Mouse (Mus musculus) kidney, postnatal 0 days (tissue): ENCODE data around the gene Gemin2. TPM values are rescaled to one million over a fixed set of nuclear protein-coding genes. Genes with fewer than 3 reads are reported as not detected.
"Not testable (repeated sequence)": the region's sequence is repeated elsewhere in the genome, so short reads cannot be mapped to it uniquely, and the experiment has no call there.

Experiments used
- ATAC-seq: fragments of 200-750 bp; cut with Nextera tagmentation; replicated peaks from 2 replicates; pipeline ENCODE4 v1.8.0; 2017; ENCODE audit warnings: low read depth, moderate number of reproducible peaks, moderate TSS enrichment, moderate library complexity; ENCODE audit not compliant: low FRiP score
- DNase-seq: peaks from one replicate; pipeline ENCODE4 v3.0.0-alpha.2; 2016; ENCODE audit warnings: low spot score
- H3K27ac ChIP-seq: fragments of 300-500 bp; sonication (generic); 2 replicates; pipeline ENCODE4 v1.5.1; 2014; ENCODE audit warnings: mild to moderate bottlenecking
- H3K27me3 ChIP-seq: fragments of 300-500 bp; sonication (generic); 2 replicates; pipeline ENCODE4 v1.6.1; 2014; ENCODE audit warnings: low read length, mixed read lengths; ENCODE audit not compliant: insufficient read depth
- H3K36me3 ChIP-seq: fragments of 300-500 bp; sonication (generic); 2 replicates; pipeline ENCODE4 v1.6.1; 2014; ENCODE audit warnings: low read length, mixed read lengths; ENCODE audit not compliant: insufficient read depth
- H3K4me1 ChIP-seq: fragments of 300-500 bp; sonication (generic); replicated peaks from 2 replicates; pipeline ENCODE4 v1.6.1; 2014; ENCODE audit warnings: antibody characterized with exemption, low read length, mixed read lengths; ENCODE audit not compliant: insufficient read depth
- H3K4me2 ChIP-seq: fragments of 300-500 bp; sonication (generic); 2 replicates; pipeline ENCODE4 v1.6.1; 2014; ENCODE audit warnings: mild to moderate bottlenecking, low read length, moderate library complexity, mixed read lengths
- H3K4me3 ChIP-seq: fragments of 300-500 bp; sonication (generic); replicated peaks from 2 replicates; pipeline ENCODE4 v1.5.1; 2014; ENCODE audit warnings: low read depth, low read length
- H3K9ac ChIP-seq: fragments of 300-500 bp; sonication (generic); 2 replicates; pipeline ENCODE4 v1.6.1; 2014; ENCODE audit warnings: low read depth, low read length
- H3K9me3 ChIP-seq: fragments of 300-500 bp; sonication (generic); replicated peaks from 2 replicates; pipeline ENCODE4 v1.6.1; 2016; ENCODE audit warnings: low read length, inconsistent platforms, mixed read lengths
- CTCF ChIP-seq: IDR thresholded peaks from 2 replicates; pipeline ENCODE4 v1.5.1; 2016; ENCODE audit warnings: antibody characterized with exemption, low read depth, mild to moderate bottlenecking, moderate library complexity
- WGBS: fragments of 180-500 bp; shearing (Covaris S2); extraction: QIAGEN DNeasy Blood & Tissue Kit; methylation state at CpG from one replicate; pipeline ENCODE4 v1.1.7; 2014; 5-methylcytosine and 5-hydroxymethylcytosine counted together
- polyA plus RNA-seq: library from polyadenylated mRNA; unstranded; fragments of >200 nt; fragmentation: Nextera tagmentation; extraction: Ambion mirVana; gene quantifications from 2 replicates; pipeline ENCODE4 v1.2.1, GENCODE M21; 2015

Gene Gemin2
- polyA plus RNA-seq: 20.1 and 23.5 TPM in 2 replicates

- no peaks in the 10 kb centered on the region for H3K27me3 ChIP-seq
- ATAC-seq (peak; percentile 65), DNase-seq (peak; percentile 96)
- H3K9me3 ChIP-seq: no peaks in the 10 kb centered on the region
- TF ChIP-seq CTCF: peak; percentile 50
- under 1% methylated on average over 28 of the region's 28 CpGs for WGBS
- peak within 1 kb of the TSS; percentile 85 for H3K4me2 ChIP-seq
- peak within 1 kb of the TSS; percentile 77 for H3K27ac ChIP-seq
- peak within 1 kb of the TSS; percentile 82 for H3K9ac ChIP-seq
- H3K4me1 ChIP-seq: peaks cover 12% of the 10 kb centered on the region
- H3K36me3 ChIP-seq: 0 out of 2 replicates have a peak, but pooled peaks cover 4% of the 10 kb centered on the region
- peak within 1 kb of the TSS; percentile 70 for H3K4me3 ChIP-seq
Observed at GRCm38 (mm10) chr12:59013234-59013633, at the start of gene Gemin2. TSS of gene Gemin2 (plus strand) at chr12:59013393.

GRCm38 (mm10) chr12:58964583-58964982 lies 48.6 kb upstream of the Gemin2 start:
- no peak; the same call in 1 of the 2 replicates for ATAC-seq
- peak; percentile 19 for DNase-seq
- Histone ChIP-seq H3K9ac (no peak overlapping the region), H3K9me3 (no peaks in the 10 kb centered on the region), H3K27me3 (no peaks in the 10 kb centered on the region), H3K4me1 (no peaks in the 10 kb centered on the region), H3K4me3 (no peak overlapping the region), H3K4me2 (no peak overlapping the region), H3K27ac (no peak overlapping the region), H3K36me3 (peaks cover 36% of the 10 kb centered on the region)
- peak; percentile 75 for TF ChIP-seq CTCF
- 71% methylated on average over 4 of the region's 4 CpGs for WGBS

GRCm38 (mm10) chr12:58976966-58977365 lies 36.2 kb upstream of the Gemin2 start:
- H3K9me3 ChIP-seq: no peaks in the 10 kb centered on the region
- DNase-seq: no peak
- 81% methylated on average over 2 of the region's 2 CpGs for WGBS
- no peaks in the 10 kb centered on the region for H3K27me3 ChIP-seq
- no peak overlapping the region for H3K9ac ChIP-seq
- no peaks in the 10 kb centered on the region for H3K4me1 ChIP-seq
- no peak overlapping the region for H3K27ac ChIP-seq
- H3K4me2 ChIP-seq: no peak overlapping the region
- H3K36me3 ChIP-seq: peaks cover 33% of the 10 kb centered on the region
- no peak for ATAC-seq
- H3K4me3 ChIP-seq: no peak overlapping the region
- TF ChIP-seq CTCF: peak; percentile 27; the same call in 1 of the 2 replicates

GRCm38 (mm10) chr12:58981178-58981661 lies 32.0 kb upstream of the Gemin2 start:
- H3K4me3 ChIP-seq, H3K27me3 ChIP-seq, ATAC-seq, H3K9ac ChIP-seq, H3K4me1 ChIP-seq, H3K9me3 ChIP-seq, DNase-seq, H3K27ac ChIP-seq, H3K4me2 ChIP-seq: not testable (repeated sequence)
- H3K36me3 ChIP-seq: peaks cover 44% of the 10 kb centered on the region
- WGBS: 74% methylated on average over 6 of the region's 6 CpGs

- H3K4me3 ChIP-seq: no peak overlapping the region
- H3K9me3 ChIP-seq: no peaks in the 10 kb centered on the region
- WGBS: 92% methylated on average over 3 of the region's 3 CpGs
- no peaks in the 10 kb centered on the region for H3K4me1 ChIP-seq
- peaks cover 51% of the 10 kb centered on the region for H3K36me3 ChIP-seq
- H3K27ac ChIP-seq: no peak overlapping the region
- no peak overlapping the region for H3K4me2 ChIP-seq
- ATAC-seq: no peak
- no peak for TF ChIP-seq CTCF
- no peak for DNase-seq
- no peak overlapping the region for H3K9ac ChIP-seq
- no peaks in the 10 kb centered on the region for H3K27me3 ChIP-seq
Observed at GRCm38 (mm10) chr12:58985766-58986165, 27.4 kb upstream of the Gemin2 start.

- ATAC-seq: no peak
- TF ChIP-seq CTCF: peak; percentile 42; the same call in 1 of the 2 replicates
- 0 out of 2 replicates have a peak overlapping the region, but pooled peaks have one; percentile 70 for H3K4me3 ChIP-seq
- 0 out of 2 replicates have a peak overlapping the region, but pooled peaks have one; percentile 94 for H3K27ac ChIP-seq
- DNase-seq: peak; percentile 49
- no peaks in the 10 kb centered on the region for H3K9me3 ChIP-seq
- H3K4me2 ChIP-seq: peak overlapping the region; percentile 86
- peaks cover 15% of the 10 kb centered on the region for H3K36me3 ChIP-seq
- 53% methylated on average over 2 of the region's 2 CpGs for WGBS
- H3K27me3 ChIP-seq: no peaks in the 10 kb centered on the region
- H3K9ac ChIP-seq: no peak overlapping the region
- peaks cover 12% of the 10 kb centered on the region for H3K4me1 ChIP-seq
Observed at GRCm38 (mm10) chr12:59010482-59010881, 2.7 kb upstream of the Gemin2 start.
